Mouse (Mus musculus) G1E (cell line): ENCODE measurements around the gene Atxn1l.

Experiments
- CTCF ChIP-seq: IDR thresholded peaks from 2 replicates; pipeline ENCODE4 v1.5.1; 2012; ENCODE audit warnings: low read depth, low read length, inconsistent platforms, mixed read lengths
- GATA1 ChIP-seq: IDR thresholded peaks from 2 replicates; pipeline ENCODE4 v1.6.1; 2012; ENCODE audit warnings: borderline replicate concordance, low read length, inconsistent platforms, mixed read lengths
- POLR2AphosphoS5 ChIP-seq: IDR thresholded peaks from 2 replicates; pipeline ENCODE4 v1.6.1; 2012; ENCODE audit warnings: low read depth, low read length, inconsistent platforms; ENCODE audit not compliant: insufficient replicate concordance
- TAL1 ChIP-seq: conservative IDR thresholded peaks from 2 replicates; pipeline ENCODE4 v1.6.1; 2012; ENCODE audit warnings: low read depth, low read length, inconsistent platforms, mixed read lengths

DNA sequence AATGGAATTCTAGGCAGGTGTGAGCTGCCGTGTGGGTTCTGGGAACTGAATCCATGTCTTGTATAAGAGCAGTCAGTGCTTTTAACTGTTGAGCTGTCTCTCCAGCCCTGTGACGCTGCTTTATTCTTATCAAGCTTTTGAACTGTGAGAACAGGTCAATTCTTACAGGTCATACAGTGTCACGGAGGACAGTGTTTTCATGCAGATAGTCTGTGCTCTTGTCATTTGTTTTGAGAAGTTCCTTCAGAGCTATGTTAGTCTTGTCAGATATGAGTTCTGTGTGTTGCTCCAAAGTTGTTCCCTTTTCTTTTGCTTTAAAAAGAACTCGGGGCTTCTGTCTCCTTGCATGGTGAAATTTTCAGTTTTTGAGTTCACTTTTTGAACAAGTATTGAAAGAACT is 43.0 kb upstream of the Atxn1l start:
- no peak for TF ChIP-seq CTCF
- TF ChIP-seq POLR2AphosphoS5 = no peak
- TF ChIP-seq GATA1 = no peak
- TF ChIP-seq TAL1 = no peak
